Mouse (Mus musculus) lung, postnatal 0 days (tissue): ENCODE measurements around the gene Fam219a.

Experiments used
- CTCF ChIP-seq: IDR thresholded peaks from 2 replicates; pipeline ENCODE4 v1.5.1; 2016; ENCODE audit warnings: antibody characterized with exemption, mild to moderate bottlenecking
- EP300 ChIP-seq: IDR thresholded peaks from 2 replicates; pipeline ENCODE4 v1.6.1; 2016; ENCODE audit warnings: antibody characterized with exemption, mild to moderate bottlenecking, control low read depth

DNA sequence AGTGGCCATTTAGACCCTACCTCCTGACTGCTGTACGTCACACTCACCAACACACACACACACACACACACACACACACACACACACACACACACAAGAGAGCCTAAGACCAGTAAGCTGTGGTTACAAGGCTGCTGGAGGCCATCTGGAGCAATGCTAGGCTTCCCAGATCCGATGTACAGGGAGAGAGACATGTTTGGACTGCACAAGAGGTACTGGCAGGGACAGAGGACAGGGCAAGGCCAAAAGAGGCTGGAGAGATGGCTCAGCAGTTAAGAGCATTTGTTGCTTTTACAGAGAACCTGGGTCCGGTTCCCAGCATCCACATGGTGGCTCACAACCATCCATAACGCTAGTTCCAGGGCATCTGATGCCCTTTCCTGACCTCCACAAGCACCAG is 74.3 kb downstream of the Fam219a start:
- TF ChIP-seq CTCF, result no peak
- TF ChIP-seq EP300, result no peak
